Mouse (Mus musculus) brain, embryonic 14.5 days (tissue): ENCODE measurements around the gene Cdkl1.

Source experiments
- CTCF ChIP-seq: fragments of 200-500 bp; IDR thresholded peaks from 2 replicates; pipeline ENCODE4 v1.5.1; 2012; ENCODE audit warnings: inconsistent platforms, mild to moderate bottlenecking, moderate library complexity, borderline replicate concordance; ENCODE audit not compliant: insufficient read depth, insufficient read length; ENCODE audit errors: extremely low read depth
- POLR2A ChIP-seq: fragments of 200-500 bp; IDR thresholded peaks from 2 replicates; pipeline ENCODE4 v1.6.1; 2012; ENCODE audit warnings: mild to moderate bottlenecking, inconsistent platforms, borderline replicate concordance; ENCODE audit not compliant: poor library complexity, insufficient read depth, insufficient read length, severe bottlenecking; ENCODE audit errors: extremely low read depth

DNA sequence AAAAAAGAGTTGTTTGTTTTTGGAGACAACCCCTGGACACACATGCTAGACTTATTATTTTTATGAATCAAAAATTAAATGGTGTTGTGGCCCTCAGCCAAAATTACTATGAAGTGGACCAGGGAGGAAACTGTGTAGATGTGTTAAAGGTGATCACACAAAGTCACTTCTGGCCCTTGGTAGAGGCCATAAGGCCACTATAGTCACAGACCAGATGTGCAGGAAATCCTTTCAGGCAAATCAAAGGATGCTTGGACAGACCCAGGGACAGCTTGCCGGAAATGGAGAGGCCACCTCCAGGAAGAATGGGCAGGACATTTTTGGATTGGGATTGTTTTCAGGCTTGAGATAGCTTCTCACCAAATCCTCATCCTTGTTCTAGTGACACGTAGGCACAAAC is 29.5 kb downstream of the Cdkl1 start:
- TF ChIP-seq CTCF, result no peak
- no peak for TF ChIP-seq POLR2A
